9 mouse cellular contexts compared by ENCODE assay signal in the genomic region with DNA sequence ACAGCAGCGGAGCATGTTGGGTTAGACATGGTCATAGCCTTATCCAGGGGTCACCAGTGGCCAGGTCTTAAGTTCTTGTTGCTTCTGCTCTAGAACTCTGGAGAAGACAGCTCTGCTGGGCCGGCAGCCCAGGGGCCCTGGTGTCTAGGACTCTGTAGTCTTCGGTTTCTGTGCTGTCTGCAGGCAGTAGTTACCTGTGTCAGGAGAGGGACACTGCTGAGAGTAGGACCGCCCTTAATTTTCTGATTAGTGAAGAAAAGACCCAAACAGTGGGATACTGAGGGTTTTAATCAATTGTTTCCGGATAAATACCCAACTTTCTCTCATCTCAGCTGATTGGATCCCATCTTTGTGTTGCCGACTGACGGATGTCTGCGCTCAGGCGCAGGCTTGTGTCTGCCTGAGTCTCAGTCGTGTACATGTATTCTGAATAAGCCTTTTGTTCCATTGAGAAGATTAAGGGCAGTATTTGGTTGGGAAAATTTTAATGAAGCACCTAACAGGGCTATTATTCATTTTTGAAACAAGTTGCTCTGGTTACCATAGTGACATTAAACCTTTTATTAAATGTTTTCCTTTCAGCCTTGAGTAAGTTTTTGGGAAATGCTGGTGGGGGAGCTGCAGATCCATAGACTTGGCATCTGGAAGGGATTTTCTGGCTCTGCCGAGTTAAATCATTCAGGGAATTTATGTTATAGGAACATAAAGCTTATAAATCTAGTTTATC.
DNase-seq lines count a peak whose midpoint lies in the region; ATAC-seq and TF ChIP-seq lines count a peak whose summit lies in the region.
"Had no signal": no experiment of that assay in that cellular context is flagged by ENCODE, and none has a peak within 500 bp of the region (broad histone marks: within the 10 kb centered on the region; RNA-seq: fewer than 3 reads in every experiment).

No protein-coding gene starts in this region.

- H3K4me2 ChIP-seq in intestine, postnatal 0 days (replicated peaks; ENCODE audit: low read depth) = no peak overlapping the region
- H3K4me2 ChIP-seq in intestine, embryonic 16.5 days (ENCODE audit: low read depth, low read length) = no peak overlapping the region
- no peak overlapping the region for H3K4me2 ChIP-seq in embryonic facial prominence, embryonic 11.5 days (ENCODE audit: low read depth, low read length)
- H3K4me2 ChIP-seq in hindbrain, embryonic 12.5 days (replicated peaks) = no peak overlapping the region
- peak overlapping the region; percentile 37; the same call in 1 of the 2 replicates for H3K4me2 ChIP-seq in midbrain, embryonic 12.5 days (replicated peaks)
- H3K4me2 ChIP-seq: heart, embryonic 15.5 days had no signal

- no peak for ATAC-seq in intestine, postnatal 0 days
- ATAC-seq in intestine, embryonic 16.5 days = no peak
- ATAC-seq in embryonic facial prominence, embryonic 11.5 days (replicated peaks; ENCODE audit: insufficient number of reproducible peaks, low FRiP score, low TSS enrichment, low read depth) = no peak
- ATAC-seq in hindbrain, embryonic 12.5 days (ENCODE audit: low FRiP score) = 0 out of 2 replicates have a peak, but pooled peaks have one; percentile 38
- ATAC-seq in midbrain, embryonic 12.5 days (ENCODE audit: low FRiP score, low read depth) = peak; percentile 67
- no peak for ATAC-seq in erythroid progenitor cell, adult 5-6 weeks (replicated peaks; ENCODE audit: low FRiP score, poor library complexity, severe bottlenecking)

- no peaks in the 10 kb centered on the region for H3K27me3 ChIP-seq in intestine, postnatal 0 days (replicated peaks; ENCODE audit: control insufficient read depth, insufficient read depth, low read length)
- no peaks in the 10 kb centered on the region for H3K27me3 ChIP-seq in intestine, embryonic 16.5 days (replicated peaks; ENCODE audit: control insufficient read depth, insufficient read depth, low read length)
- no peaks in the 10 kb centered on the region for H3K27me3 ChIP-seq in embryonic facial prominence, embryonic 11.5 days (ENCODE audit: control insufficient read depth, insufficient read depth, low read length)
- no peaks in the 10 kb centered on the region for H3K27me3 ChIP-seq in hindbrain, embryonic 12.5 days
- H3K27me3 ChIP-seq in midbrain, embryonic 12.5 days = peaks cover 48% of the 10 kb centered on the region
- H3K27me3 ChIP-seq: heart, embryonic 15.5 days had no signal

- DNase-seq in embryonic facial prominence, embryonic 11.5 days (ENCODE audit: low spot score) = peak; percentile 64
- no peak for DNase-seq in left cerebral cortex, adult 8-10 months (ENCODE audit: low spot score in 2 of 2)
- DNase-seq in heart, adult 18-20 months = no peak

- H3K36me3 ChIP-seq in intestine, postnatal 0 days (ENCODE audit: control insufficient read depth, insufficient read depth) = no peaks in the 10 kb centered on the region
- H3K36me3 ChIP-seq in intestine, embryonic 16.5 days (ENCODE audit: control insufficient read depth, insufficient read depth, low read length) = no peaks in the 10 kb centered on the region
- H3K36me3 ChIP-seq in embryonic facial prominence, embryonic 11.5 days (replicated peaks; ENCODE audit: control insufficient read depth, insufficient read depth, low read depth, low read length) = no peaks in the 10 kb centered on the region
- H3K36me3 ChIP-seq in hindbrain, embryonic 12.5 days = no peaks in the 10 kb centered on the region
- H3K36me3 ChIP-seq in midbrain, embryonic 12.5 days = no peaks in the 10 kb centered on the region
- H3K36me3 ChIP-seq: heart, embryonic 15.5 days had no signal

- peaks cover 8% of the 10 kb centered on the region; the same call in 1 of the 2 replicates for H3K4me1 ChIP-seq in intestine, postnatal 0 days (replicated peaks; ENCODE audit: control insufficient read depth, insufficient read depth, low read length)
- H3K4me1 ChIP-seq in intestine, embryonic 16.5 days (ENCODE audit: control insufficient read depth, insufficient read depth, low read length) = peaks cover 29% of the 10 kb centered on the region
- peaks cover 2% of the 10 kb centered on the region; the same call in 1 of the 2 replicates for H3K4me1 ChIP-seq in embryonic facial prominence, embryonic 11.5 days (ENCODE audit: control insufficient read depth, insufficient read depth, low read length)
- peaks cover 62% of the 10 kb centered on the region for H3K4me1 ChIP-seq in hindbrain, embryonic 12.5 days
- peaks cover 60% of the 10 kb centered on the region for H3K4me1 ChIP-seq in midbrain, embryonic 12.5 days
- H3K4me1 ChIP-seq: heart, embryonic 15.5 days had no signal

- no peaks in the 10 kb centered on the region for H3K9me3 ChIP-seq in intestine, postnatal 0 days (ENCODE audit: control insufficient read depth)
- H3K9me3 ChIP-seq in intestine, embryonic 16.5 days (ENCODE audit: control insufficient read depth, low read length) = no peaks in the 10 kb centered on the region
- H3K9me3 ChIP-seq in embryonic facial prominence, embryonic 11.5 days (replicated peaks; ENCODE audit: control insufficient read depth, low read length) = no peaks in the 10 kb centered on the region
- no peaks in the 10 kb centered on the region for H3K9me3 ChIP-seq in hindbrain, embryonic 12.5 days (replicated peaks)
- no peaks in the 10 kb centered on the region for H3K9me3 ChIP-seq in midbrain, embryonic 12.5 days
- H3K9me3 ChIP-seq: heart, embryonic 15.5 days had no signal

- H3K9ac ChIP-seq in intestine, postnatal 0 days (ENCODE audit: low read depth, low read length) = no peak overlapping the region
- H3K9ac ChIP-seq in intestine, embryonic 16.5 days (ENCODE audit: low read depth, low read length) = no peak overlapping the region
- no peak overlapping the region for H3K9ac ChIP-seq in embryonic facial prominence, embryonic 11.5 days (replicated peaks; ENCODE audit: low read length)
- H3K9ac ChIP-seq in hindbrain, embryonic 12.5 days = no peak overlapping the region
- no peak overlapping the region for H3K9ac ChIP-seq in midbrain, embryonic 12.5 days (replicated peaks)
- H3K9ac ChIP-seq: heart, embryonic 15.5 days had no signal

- WGBS in intestine, postnatal 0 days = 85% methylated on average over 11 of the region's 11 CpGs
- 74% methylated on average over 11 of the region's 11 CpGs for WGBS in intestine, embryonic 16.5 days
- WGBS in embryonic facial prominence, embryonic 11.5 days = 59% methylated on average over 11 of the region's 11 CpGs
- WGBS in hindbrain, embryonic 12.5 days = 44% methylated on average over 11 of the region's 11 CpGs
- WGBS in midbrain, embryonic 12.5 days = 25% methylated on average over 11 of the region's 11 CpGs

- H3K4me3 ChIP-seq in intestine, postnatal 0 days (ENCODE audit: low read depth, low read length) = no peak overlapping the region
- H3K4me3 ChIP-seq in intestine, embryonic 16.5 days (ENCODE audit: low read length) = no peak overlapping the region
- no peak overlapping the region for H3K4me3 ChIP-seq in embryonic facial prominence, embryonic 11.5 days (ENCODE audit: low read depth, low read length)
- no peak overlapping the region for H3K4me3 ChIP-seq in hindbrain, embryonic 12.5 days
- no peak overlapping the region for H3K4me3 ChIP-seq in midbrain, embryonic 12.5 days
- H3K4me3 ChIP-seq: heart, embryonic 15.5 days had no signal

- no peak overlapping the region for H3K27ac ChIP-seq in intestine, postnatal 0 days (ENCODE audit: low read depth, low read length)
- H3K27ac ChIP-seq in intestine, embryonic 16.5 days (ENCODE audit: low read length) = no peak overlapping the region
- H3K27ac ChIP-seq in embryonic facial prominence, embryonic 11.5 days (replicated peaks; ENCODE audit: low read depth, low read length) = no peak overlapping the region
- no peak overlapping the region for H3K27ac ChIP-seq in hindbrain, embryonic 12.5 days
- H3K27ac ChIP-seq in midbrain, embryonic 12.5 days (replicated peaks) = no peak overlapping the region
- H3K27ac ChIP-seq: heart, embryonic 15.5 days had no signal

- TF ChIP-seq CTCF in intestine, postnatal 0 days (IDR thresholded peaks at IDR 0.05; ENCODE audit: low read depth) = 0 out of 2 replicates have a peak, but pooled peaks have one; percentile 9

Comparison
In these comparisons a context has a peak if more than half of its experiments do, and no peak if none do; other contexts are left out.
1. ATAC-seq: peak in hindbrain, embryonic 12.5 days (single experiment) and midbrain, embryonic 12.5 days (single experiment); none in intestine, postnatal 0 days (single experiment), intestine, embryonic 16.5 days (single experiment), embryonic facial prominence, embryonic 11.5 days (single experiment) and erythroid progenitor cell, adult 5-6 weeks (single experiment).